Mouse (Mus musculus) lung, postnatal 0 days (tissue): ENCODE results near the gene Man1c1. TPM values are rescaled to one million over a fixed set of nuclear protein-coding genes. Genes with fewer than 3 reads are reported as not detected.

Experiments
- ATAC-seq: fragments of 200-750 bp; cut with Nextera tagmentation; 2 replicates; pipeline ENCODE4 v1.8.0; 2017; ENCODE audit warnings: moderate library complexity
- DNase-seq: peaks from one replicate; pipeline ENCODE4 v3.0.0-alpha.2; 2016; ENCODE audit warnings: low spot score
- H3K27ac ChIP-seq: fragments of 300-500 bp; sonication (generic); 2 replicates; pipeline ENCODE4 v1.5.1; 2014; ENCODE audit warnings: antibody characterized with exemption, mild to moderate bottlenecking, low read length, mixed read lengths
- H3K27me3 ChIP-seq: fragments of 300-500 bp; sonication (generic); replicated peaks from 2 replicates; pipeline ENCODE4 v1.6.1; 2014; ENCODE audit warnings: low read length, mixed read lengths; ENCODE audit not compliant: insufficient read depth
- H3K36me3 ChIP-seq: fragments of 300-500 bp; sonication (generic); 2 replicates; pipeline ENCODE4 v1.6.1; 2014; ENCODE audit warnings: low read length, mixed read lengths; ENCODE audit not compliant: insufficient read depth
- H3K4me1 ChIP-seq: fragments of 300-500 bp; sonication (generic); 2 replicates; pipeline ENCODE4 v1.6.1; 2014; ENCODE audit warnings: antibody characterized with exemption, low read depth, low read length, mixed read lengths; ENCODE audit not compliant: insufficient read depth
- H3K4me2 ChIP-seq: fragments of 300-500 bp; sonication (generic); replicated peaks from 2 replicates; pipeline ENCODE4 v1.6.1; 2014; ENCODE audit warnings: low read depth, mild to moderate bottlenecking, low read length, moderate library complexity, mixed read lengths
- H3K4me3 ChIP-seq: fragments of 300-500 bp; sonication (generic); 2 replicates; pipeline ENCODE4 v1.5.1; 2014; ENCODE audit warnings: low read depth, low read length
- H3K9ac ChIP-seq: fragments of 300-500 bp; sonication (generic); replicated peaks from 2 replicates; pipeline ENCODE4 v1.6.1; 2014; ENCODE audit warnings: low read depth, mild to moderate bottlenecking
- H3K9me3 ChIP-seq: fragments of 300-500 bp; sonication (generic); 2 replicates; pipeline ENCODE4 v1.6.1; 2016; ENCODE audit warnings: low read length, mixed read lengths
- CTCF ChIP-seq: IDR thresholded peaks from 2 replicates; pipeline ENCODE4 v1.5.1; 2016; ENCODE audit warnings: antibody characterized with exemption, mild to moderate bottlenecking
- EP300 ChIP-seq: IDR thresholded peaks from 2 replicates; pipeline ENCODE4 v1.6.1; 2016; ENCODE audit warnings: antibody characterized with exemption, mild to moderate bottlenecking, control low read depth
- WGBS: fragments of 180-500 bp; shearing (Covaris S2); extraction: QIAGEN DNeasy Blood & Tissue Kit; methylation state at CpG from one replicate; pipeline ENCODE4 v1.1.7; 2014; 5-methylcytosine and 5-hydroxymethylcytosine counted together
- polyA plus RNA-seq: library from polyadenylated mRNA; unstranded; fragments of >200 nt; fragmentation: Nextera tagmentation; extraction: Ambion mirVana; gene quantifications from 2 replicates; pipeline ENCODE4 v1.2.1, GENCODE M21; 2015

The Man1c1 gene
- polyA plus RNA-seq, 1 experiment from 2014 or later = 3.0 TPM

GRCm38 (mm10) chr4:134730106-134730505 lies 26.0 kb upstream of the Man1c1 start:
- H3K27me3 ChIP-seq = no peaks in the 10 kb centered on the region
- H3K4me3 ChIP-seq = no peak overlapping the region
- DNase-seq (peak; percentile 79), ATAC-seq (no peak)
- H3K4me2 ChIP-seq = no peak overlapping the region
- no peak overlapping the region for H3K27ac ChIP-seq
- WGBS = 6% methylated on average over 8 of the region's 8 CpGs
- TF ChIP-seq EP300 (no peak), CTCF (no peak)
- H3K9me3 ChIP-seq = no peaks in the 10 kb centered on the region
- H3K9ac ChIP-seq = no peak overlapping the region
- H3K36me3 ChIP-seq = no peaks in the 10 kb centered on the region
- peaks cover 28% of the 10 kb centered on the region for H3K4me1 ChIP-seq

GRCm38 (mm10) chr4:134725735-134726345 lies 21.8 kb upstream of the Man1c1 start:
- no peak overlapping the region for H3K9ac ChIP-seq
- no peaks in the 10 kb centered on the region for H3K36me3 ChIP-seq
- 65% methylated on average over 13 of the region's 13 CpGs for WGBS
- no peaks in the 10 kb centered on the region for H3K27me3 ChIP-seq
- no peaks in the 10 kb centered on the region for H3K9me3 ChIP-seq
- H3K4me1 ChIP-seq = peaks cover 13% of the 10 kb centered on the region; the same call in 1 of the 2 replicates
- H3K4me3 ChIP-seq = no peak overlapping the region
- H3K4me2 ChIP-seq = no peak overlapping the region
- TF ChIP-seq EP300 = peak; percentile 53; the same call in 1 of the 2 replicates
- TF ChIP-seq CTCF = peak; percentile 65
- no peak overlapping the region for H3K27ac ChIP-seq
- ATAC-seq (peak; percentile 20; the same call in 1 of the 2 replicates), DNase-seq (peak; percentile 47)

GRCm38 (mm10) chr4:134724974-134725373 lies 20.9 kb upstream of the Man1c1 start:
- Histone ChIP-seq H3K4me2 (no peak overlapping the region), H3K27ac (no peak overlapping the region), H3K36me3 (no peaks in the 10 kb centered on the region), H3K4me1 (peaks cover 6% of the 10 kb centered on the region; the same call in 1 of the 2 replicates), H3K9me3 (no peaks in the 10 kb centered on the region), H3K27me3 (no peaks in the 10 kb centered on the region), H3K9ac (no peak overlapping the region), H3K4me3 (no peak overlapping the region)
- no peak for TF ChIP-seq CTCF
- TF ChIP-seq EP300 = peak; percentile 81
- DNase-seq = peak; percentile 64
- peak; percentile 83 for ATAC-seq
- WGBS = 28% methylated on average over 4 of the region's 4 CpGs

GRCm38 (mm10) chr4:134723251-134723650 lies 19.2 kb upstream of the Man1c1 start:
- WGBS = 53% methylated on average over 3 of the region's 3 CpGs
- Histone ChIP-seq H3K4me3 (no peak overlapping the region), H3K9ac (no peak overlapping the region), H3K36me3 (no peaks in the 10 kb centered on the region), H3K4me1 (peaks cover 4% of the 10 kb centered on the region; the same call in 1 of the 2 replicates), H3K27me3 (no peaks in the 10 kb centered on the region), H3K27ac (no peak overlapping the region), H3K9me3 (no peaks in the 10 kb centered on the region), H3K4me2 (no peak overlapping the region)
- TF ChIP-seq EP300 (no peak), CTCF (no peak)
- ATAC-seq (peak; percentile 22), DNase-seq (peak; percentile 45)

- WGBS = 84% methylated on average over 6 of the region's 6 CpGs
- no peak overlapping the region for H3K4me3 ChIP-seq
- no peak overlapping the region for H3K9ac ChIP-seq
- H3K4me2 ChIP-seq = no peak overlapping the region
- DNase-seq = no peak
- H3K4me1 ChIP-seq = peaks cover 4% of the 10 kb centered on the region; the same call in 1 of the 2 replicates
- TF ChIP-seq CTCF (no peak), EP300 (no peak)
- no peak overlapping the region for H3K27ac ChIP-seq
- ATAC-seq = no peak
- H3K9me3 ChIP-seq = no peaks in the 10 kb centered on the region
- H3K27me3 ChIP-seq = no peaks in the 10 kb centered on the region
- no peaks in the 10 kb centered on the region for H3K36me3 ChIP-seq
Measured at GRCm38 (mm10) chr4:134721076-134721475, 17.0 kb upstream of the Man1c1 start.

- Histone ChIP-seq H3K9ac (no peak overlapping the region), H3K36me3 (no peaks in the 10 kb centered on the region), H3K4me3 (no peak overlapping the region), H3K4me1 (peaks cover 3% of the 10 kb centered on the region; the same call in 1 of the 2 replicates), H3K4me2 (no peak overlapping the region), H3K27me3 (no peaks in the 10 kb centered on the region), H3K27ac (no peak overlapping the region), H3K9me3 (no peaks in the 10 kb centered on the region)
- DNase-seq (no peak), ATAC-seq (no peak)
- TF ChIP-seq EP300 = no peak
- WGBS = 62% methylated on average over 3 of the region's 3 CpGs
Measured at GRCm38 (mm10) chr4:134720371-134720770, 16.3 kb upstream of the Man1c1 start.
